Mouse (Mus musculus): ENCODE results near the gene Ccdc3. TPM values are rescaled to one million over a fixed set of nuclear protein-coding genes. Genes with fewer than 3 reads are reported as not detected.

Ccdc3 gene
- polyA plus RNA-seq (2014; fragmentation: Illumina TruSeq; extraction: RNeasy Lipid Tissue Mini Kit (QIAGEN cat#74804); ENCODE audit: low read depth, low replicate concordance), result 1.2 TPM

GRCm38 (mm10) chr2:5137500-5138286, at the start of gene Ccdc3:
TSS of gene Ccdc3 (plus strand) at chr2:5137776.

Other genes with a start within 250 kb of the Ccdc3 start
- 30.2 TPM for gene Phyh, start 218.8 kb upstream of the Ccdc3 start, polyA plus RNA-seq (2014; fragmentation: Illumina TruSeq; extraction: RNeasy Lipid Tissue Mini Kit (QIAGEN cat#74804); ENCODE audit: low read depth, low replicate concordance)
- not detected for gene Ucma, start 161.7 kb upstream of the Ccdc3 start, polyA plus RNA-seq (2014; fragmentation: Illumina TruSeq; extraction: RNeasy Lipid Tissue Mini Kit (QIAGEN cat#74804); ENCODE audit: low read depth, low replicate concordance)
- 2.6 TPM for gene Mcm10, start 125.0 kb upstream of the Ccdc3 start, polyA plus RNA-seq (2014; fragmentation: Illumina TruSeq; extraction: RNeasy Lipid Tissue Mini Kit (QIAGEN cat#74804); ENCODE audit: low read depth, low replicate concordance)
- gene Optn, start 73.7 kb upstream of the Ccdc3 start, polyA plus RNA-seq (2014; fragmentation: Illumina TruSeq; extraction: RNeasy Lipid Tissue Mini Kit (QIAGEN cat#74804); ENCODE audit: low read depth, low replicate concordance), result 88.9 TPM